9 mouse cellular contexts compared by ENCODE assay signal in genomic region chr8:105966692-105967311, GRCm38 (mm10). TPM values are rescaled to one million over a fixed set of nuclear protein-coding genes. Genes with fewer than 3 reads are reported as not detected.
DNase-seq lines count a peak whose midpoint lies in the region; ATAC-seq and TF ChIP-seq lines count a peak whose summit lies in the region.
"Had no signal": no experiment of that assay in that cellular context is flagged by ENCODE, and none has a peak within 500 bp of the region (broad histone marks: within the 10 kb centered on the region; RNA-seq: fewer than 3 reads in every experiment).

No protein-coding gene starts in this region.

- no peak for TF ChIP-seq CTCF in testis, adult 2 months (IDR thresholded peaks at IDR 0.05; ENCODE audit: control insufficient read depth, insufficient read depth, insufficient replicate concordance, low read depth, low read length)

- H3K9me3 ChIP-seq in midbrain, embryonic 10.5 days (replicated peaks), result no peaks in the 10 kb centered on the region
- no peaks in the 10 kb centered on the region for H3K9me3 ChIP-seq in midbrain, embryonic 13.5 days
- no peaks in the 10 kb centered on the region for H3K9me3 ChIP-seq in embryonic facial prominence, embryonic 14.5 days (ENCODE audit: control insufficient read depth, low read length)
- no peaks in the 10 kb centered on the region for H3K9me3 ChIP-seq in hindbrain, embryonic 13.5 days

- H3K4me2 ChIP-seq in midbrain, embryonic 13.5 days (replicated peaks), result no peak overlapping the region; the same call in 1 of the 2 replicates
- H3K4me2 ChIP-seq in embryonic facial prominence, embryonic 14.5 days (ENCODE audit: low read depth, low read length), result peak overlapping the region; percentile 76
- peak overlapping the region; percentile 16; the same call in 1 of the 2 replicates for H3K4me2 ChIP-seq in hindbrain, embryonic 13.5 days

- H3K4me1 ChIP-seq in midbrain, embryonic 10.5 days, result peaks cover 31% of the 10 kb centered on the region
- peaks cover 11% of the 10 kb centered on the region for H3K4me1 ChIP-seq in midbrain, embryonic 13.5 days (replicated peaks)
- peaks cover 19% of the 10 kb centered on the region for H3K4me1 ChIP-seq in embryonic facial prominence, embryonic 14.5 days (ENCODE audit: control insufficient read depth, insufficient read depth, low read length)
- peaks cover 12% of the 10 kb centered on the region for H3K4me1 ChIP-seq in hindbrain, embryonic 13.5 days (replicated peaks)
- H3K4me1 ChIP-seq in testis, adult 2 months (ENCODE audit: control insufficient read depth, insufficient read depth, low read length), result peaks cover 16% of the 10 kb centered on the region

- WGBS in midbrain, embryonic 10.5 days, result 10% methylated on average over 19 of the region's 19 CpGs
- WGBS in midbrain, embryonic 13.5 days, result 8% methylated on average over 19 of the region's 19 CpGs
- WGBS in embryonic facial prominence, embryonic 14.5 days, result 10% methylated on average over 19 of the region's 19 CpGs
- WGBS in hindbrain, embryonic 13.5 days, result 7% methylated on average over 19 of the region's 19 CpGs

- no peak overlapping the region; the same call in 1 of the 2 replicates for H3K27ac ChIP-seq in midbrain, embryonic 10.5 days (replicated peaks)
- no peak overlapping the region for H3K27ac ChIP-seq in midbrain, embryonic 13.5 days
- peak overlapping the region; percentile 61; the same call in 1 of the 2 replicates for H3K27ac ChIP-seq in embryonic facial prominence, embryonic 14.5 days (replicated peaks; ENCODE audit: low read depth, low read length)
- H3K27ac ChIP-seq in hindbrain, embryonic 13.5 days, result no peak overlapping the region
- peak overlapping the region; percentile 78 for H3K27ac ChIP-seq in testis, adult 2 months (ENCODE audit: control insufficient read depth, insufficient read depth, low read depth, low read length)

- DNase-seq in midbrain, embryonic 10.5 days (ENCODE audit: low spot score), result peak; percentile 60
- peak; percentile 74 for DNase-seq in embryonic facial prominence, embryonic 14.5 days (ENCODE audit: low spot score)
- peak; percentile 41 for DNase-seq in lung, postnatal 14 days
- DNase-seq in ovary, postnatal 36 days (ENCODE audit: low spot score), result no peak
- no peak for DNase-seq in layer of hippocampus, adult 18-20 months (ENCODE audit: low spot score in 2 of 2)

- no peak for ATAC-seq in midbrain, embryonic 13.5 days
- ATAC-seq in embryonic facial prominence, embryonic 14.5 days (ENCODE audit: low read depth), result peak; percentile 27; the same call in 1 of the 2 replicates
- ATAC-seq in hindbrain, embryonic 13.5 days (ENCODE audit: low FRiP score), result no peak

- no peak overlapping the region for H3K9ac ChIP-seq in midbrain, embryonic 13.5 days (replicated peaks)
- peak overlapping the region; percentile 40; the same call in 1 of the 2 replicates for H3K9ac ChIP-seq in embryonic facial prominence, embryonic 14.5 days (ENCODE audit: low read depth, low read length)
- H3K9ac ChIP-seq in hindbrain, embryonic 13.5 days, result no peak overlapping the region

- H3K27me3 ChIP-seq in midbrain, embryonic 10.5 days (ENCODE audit: low read depth, poor library complexity, severe bottlenecking), result peaks cover 50% of the 10 kb centered on the region
- peaks cover 39% of the 10 kb centered on the region for H3K27me3 ChIP-seq in midbrain, embryonic 13.5 days
- H3K27me3 ChIP-seq in embryonic facial prominence, embryonic 14.5 days (replicated peaks; ENCODE audit: control insufficient read depth, insufficient read depth, low read length), result no peaks in the 10 kb centered on the region
- H3K27me3 ChIP-seq in hindbrain, embryonic 13.5 days, result peaks cover 47% of the 10 kb centered on the region
- no peaks in the 10 kb centered on the region for H3K27me3 ChIP-seq in testis, adult 2 months (ENCODE audit: control insufficient read depth, insufficient read depth, low read length)

- TF ChIP-seq POLR2A in testis, adult 2 months (IDR thresholded peaks at IDR 0.05; ENCODE audit: control insufficient read depth, low read depth, low read length), result no peak

- peak overlapping the region; percentile 76 for H3K4me3 ChIP-seq in midbrain, embryonic 10.5 days
- H3K4me3 ChIP-seq in midbrain, embryonic 13.5 days (replicated peaks), result no peak overlapping the region
- peak overlapping the region; percentile 85 for H3K4me3 ChIP-seq in embryonic facial prominence, embryonic 14.5 days (ENCODE audit: low read depth, low read length)
- H3K4me3 ChIP-seq in hindbrain, embryonic 13.5 days, result no peak overlapping the region
- H3K4me3 ChIP-seq in testis, adult 2 months (ENCODE audit: control insufficient read depth, low read depth, low read length), result peak overlapping the region; percentile 48

- no peaks in the 10 kb centered on the region for H3K36me3 ChIP-seq in midbrain, embryonic 10.5 days
- no peaks in the 10 kb centered on the region for H3K36me3 ChIP-seq in midbrain, embryonic 13.5 days
- H3K36me3 ChIP-seq in embryonic facial prominence, embryonic 14.5 days (ENCODE audit: control insufficient read depth, insufficient read depth, low read length), result no peaks in the 10 kb centered on the region
- no peaks in the 10 kb centered on the region for H3K36me3 ChIP-seq in hindbrain, embryonic 13.5 days
- H3K36me3 ChIP-seq in testis, adult 2 months (ENCODE audit: control insufficient read depth, insufficient read depth, low read length), result no peaks in the 10 kb centered on the region

RNA-seq across cellular contexts. Expression of gene Slc12a4, which starts 0.9 kb away (rescaled TPM):
- polyA plus RNA-seq in midbrain, embryonic 10.5 days (2016; fragmentation: Nextera tagmentation; extraction: Ambion mirVana), result 16.9 and 18.7 TPM in 2 replicates
- polyA plus RNA-seq in midbrain, embryonic 13.5 days (2015; fragmentation: Nextera tagmentation; extraction: Ambion mirVana), result 5.2 and 5.6 TPM in 2 replicates
- 42.8 and 43.9 TPM in 2 replicates for polyA plus RNA-seq in embryonic facial prominence, embryonic 14.5 days (2014; fragmentation: Nextera tagmentation; extraction: Ambion mirVana)
- polyA plus RNA-seq in hindbrain, embryonic 13.5 days (2015; fragmentation: Nextera tagmentation; extraction: Ambion mirVana), result 7.9 and 8.9 TPM in 2 replicates
- 5.6 and 5.9 TPM in 2 replicates for polyA plus RNA-seq in testis, adult 2 months (2012; rRNA removed)
- total RNA-seq in layer of hippocampus, adult 18-20 months (2021), result 10 to 100 TPM; 18.6 to 20.8 TPM

RNA-seq across cellular contexts. Expression of gene Dpep3, which starts 12.4 kb away (rescaled TPM):
- not detected in 2 replicates for polyA plus RNA-seq in midbrain, embryonic 10.5 days (2016; fragmentation: Nextera tagmentation; extraction: Ambion mirVana)
- polyA plus RNA-seq in midbrain, embryonic 13.5 days (2015; fragmentation: Nextera tagmentation; extraction: Ambion mirVana), result not detected in 2 replicates
- not detected in 2 replicates for polyA plus RNA-seq in embryonic facial prominence, embryonic 14.5 days (2014; fragmentation: Nextera tagmentation; extraction: Ambion mirVana)
- not detected in 2 replicates for polyA plus RNA-seq in hindbrain, embryonic 13.5 days (2015; fragmentation: Nextera tagmentation; extraction: Ambion mirVana)
- 561 and 647 TPM in 2 replicates for polyA plus RNA-seq in testis, adult 2 months (2012; rRNA removed)
- not detected for total RNA-seq in layer of hippocampus, adult 18-20 months (2021)
- polyA plus RNA-seq: cortical plate, adult 2 months had no signal

RNA-seq across cellular contexts. Expression of gene Lcat, which starts 23.6 kb away (rescaled TPM):
- polyA plus RNA-seq in midbrain, embryonic 10.5 days (2016; fragmentation: Nextera tagmentation; extraction: Ambion mirVana), result 1.0 and 1.2 TPM in 2 replicates
- polyA plus RNA-seq in midbrain, embryonic 13.5 days (2015; fragmentation: Nextera tagmentation; extraction: Ambion mirVana), result 0.30 and 0.54 TPM in 2 replicates
- polyA plus RNA-seq in embryonic facial prominence, embryonic 14.5 days (2014; fragmentation: Nextera tagmentation; extraction: Ambion mirVana), result 1.7 and 1.8 TPM in 2 replicates
- 0.90 and 1.0 TPM in 2 replicates for polyA plus RNA-seq in hindbrain, embryonic 13.5 days (2015; fragmentation: Nextera tagmentation; extraction: Ambion mirVana)
- 0.84 and 1.6 TPM in 2 replicates for polyA plus RNA-seq in testis, adult 2 months (2012; rRNA removed)
- 10 to 100 TPM; 31.7 to 38.4 TPM for total RNA-seq in layer of hippocampus, adult 18-20 months (2021)

RNA-seq across cellular contexts. Expression of gene Dus2, which starts 24.3 kb away (rescaled TPM):
- 21.4 and 21.5 TPM in 2 replicates for polyA plus RNA-seq in midbrain, embryonic 10.5 days (2016; fragmentation: Nextera tagmentation; extraction: Ambion mirVana)
- 19.3 and 23.0 TPM in 2 replicates for polyA plus RNA-seq in midbrain, embryonic 13.5 days (2015; fragmentation: Nextera tagmentation; extraction: Ambion mirVana)
- polyA plus RNA-seq in embryonic facial prominence, embryonic 14.5 days (2014; fragmentation: Nextera tagmentation; extraction: Ambion mirVana), result 16.0 and 20.2 TPM in 2 replicates
- 23.3 and 23.6 TPM in 2 replicates for polyA plus RNA-seq in hindbrain, embryonic 13.5 days (2015; fragmentation: Nextera tagmentation; extraction: Ambion mirVana)
- polyA plus RNA-seq in testis, adult 2 months (2012; rRNA removed), result 11.4 and 12.8 TPM in 2 replicates
- 10 to 100 TPM; 15.6 to 16.2 TPM for total RNA-seq in layer of hippocampus, adult 18-20 months (2021)

RNA-seq across cellular contexts. Expression of gene Psmb10, which starts 28.6 kb away (rescaled TPM):
- polyA plus RNA-seq in midbrain, embryonic 10.5 days (2016; fragmentation: Nextera tagmentation; extraction: Ambion mirVana), result 29.1 TPM in 2 replicates
- 38.7 and 40.3 TPM in 2 replicates for polyA plus RNA-seq in midbrain, embryonic 13.5 days (2015; fragmentation: Nextera tagmentation; extraction: Ambion mirVana)
- polyA plus RNA-seq in embryonic facial prominence, embryonic 14.5 days (2014; fragmentation: Nextera tagmentation; extraction: Ambion mirVana), result 35.9 and 37.3 TPM in 2 replicates
- 40.3 and 46.9 TPM in 2 replicates for polyA plus RNA-seq in hindbrain, embryonic 13.5 days (2015; fragmentation: Nextera tagmentation; extraction: Ambion mirVana)
- 10.5 and 11.3 TPM in 2 replicates for polyA plus RNA-seq in testis, adult 2 months (2012; rRNA removed)
- 10 to 100 TPM; 62.5 to 74.3 TPM for total RNA-seq in layer of hippocampus, adult 18-20 months (2021)

Comparison
In these comparisons a context has a peak if more than half of its experiments do, and no peak if none do; other contexts are left out.
1. H3K4me3 ChIP-seq: peak in midbrain, embryonic 10.5 days (single experiment), embryonic facial prominence, embryonic 14.5 days (single experiment) and testis, adult 2 months (single experiment); none in midbrain, embryonic 13.5 days (single experiment) and hindbrain, embryonic 13.5 days (single experiment).
2. DNase-seq: peak in midbrain, embryonic 10.5 days (single experiment), embryonic facial prominence, embryonic 14.5 days (single experiment) and lung, postnatal 14 days (single experiment); none in ovary, postnatal 36 days (single experiment) and layer of hippocampus, adult 18-20 months (0 of 2).
3. H3K27ac ChIP-seq: peak in embryonic facial prominence, embryonic 14.5 days (single experiment) and testis, adult 2 months (single experiment); none in midbrain, embryonic 10.5 days (single experiment), midbrain, embryonic 13.5 days (single experiment) and hindbrain, embryonic 13.5 days (single experiment).
4. RNA of gene Dpep3, which starts 12.4 kb away (polyA plus RNA-seq): 561 to 647 TPM in testis, adult 2 months; not detected in midbrain, embryonic 10.5 days, not detected in midbrain, embryonic 13.5 days, not detected in embryonic facial prominence, embryonic 14.5 days and not detected in hindbrain, embryonic 13.5 days; every median in the first group is over 100 times any median in the second.